Mouse (Mus musculus) heart, adult 2 months (tissue): ENCODE data around the gene Lrrc58. TPM values are rescaled to one million over a fixed set of nuclear protein-coding genes. Genes with fewer than 3 reads are reported as not detected.

ENCODE experiments used
- DNase-seq, 2 experiments: peaks; one replicate each; pipeline ENCODE4 v3.0.0; 2021
- H3K27ac ChIP-seq: fragments of 200-600 bp; 2 replicates; pipeline ENCODE4 v1.8.1; 2022
- H3K27me3 ChIP-seq: fragments of 200-500 bp; 2 replicates; pipeline ENCODE4 v1.6.1; 2012; ENCODE audit warnings: mild to moderate bottlenecking, low read length, inconsistent platforms, mixed read lengths; ENCODE audit not compliant: control insufficient read depth, insufficient read depth
- H3K36me3 ChIP-seq: fragments of 200-500 bp; 2 replicates; pipeline ENCODE4 v1.6.1; 2012; ENCODE audit warnings: low read length, inconsistent platforms; ENCODE audit not compliant: control insufficient read depth, insufficient read depth
- H3K4me1 ChIP-seq: fragments of 200-500 bp; 2 replicates; pipeline ENCODE4 v1.6.1; 2011; ENCODE audit warnings: low read length; ENCODE audit not compliant: control insufficient read depth, insufficient read depth
- H3K4me3 ChIP-seq: fragments of 200-600 bp; 2 replicates; pipeline ENCODE4 v1.8.1; 2022
- H3K79me2 ChIP-seq: fragments of 200-500 bp; replicated peaks from 2 replicates; pipeline ENCODE4 v1.6.1; 2012; ENCODE audit warnings: mild to moderate bottlenecking, inconsistent platforms, low read length, moderate library complexity, mixed read lengths; ENCODE audit not compliant: control insufficient read depth, insufficient read depth
- H3K9ac ChIP-seq: fragments of 200-500 bp; 2 replicates; pipeline ENCODE4 v1.6.1; 2012; ENCODE audit warnings: low read depth, mild to moderate bottlenecking, control low read depth, inconsistent platforms, low read length, mixed read lengths
- CTCF ChIP-seq: fragments of 200-600 bp; IDR thresholded peaks from 2 replicates; pipeline ENCODE4 v1.8.1; 2022; ENCODE audit warnings: antibody characterized with exemption, mild to moderate bottlenecking, moderate library complexity
- EP300 ChIP-seq: fragments of 200-500 bp; IDR thresholded peaks from 2 replicates; pipeline ENCODE4 v1.6.1; 2011; ENCODE audit warnings: low read depth, low read length, control low read depth; ENCODE audit not compliant: insufficient read depth
- POLR2A ChIP-seq: fragments of 200-500 bp; IDR thresholded peaks from 2 replicates; pipeline ENCODE4 v1.6.1; 2011; ENCODE audit warnings: mild to moderate bottlenecking, low read depth, low read length, control low read depth; ENCODE audit not compliant: insufficient read depth
- WGBS: fragments of 180-500 bp; shearing (Covaris S2); methylation state at CpG from one replicate; pipeline ENCODE4 v1.1.7; 2018; 5-methylcytosine and 5-hydroxymethylcytosine counted together
- intact Hi-C: fragments of 180-260 bp; cut with DNase I; formaldehyde crosslinking; loops from one replicate; pipeline ENCODE4 v1.15.1; 2025
- polyA plus RNA-seq: library from polyadenylated mRNA; depleted of rRNA; stranded (reverse); fragments of >200 nt; gene quantifications from 2 replicates; pipeline ENCODE4 v1.2.3, GENCODE M21; 2012
- total RNA-seq, 2 experiments: library from RNA; stranded (reverse); gene quantifications; 2 replicates each; pipeline ENCODE4 v1.2.3; 2021

The Lrrc58 gene
- total and polyA plus RNA-seq, 3 experiments = 11.8 to 83.5 (median 64.4) TPM

DNA sequence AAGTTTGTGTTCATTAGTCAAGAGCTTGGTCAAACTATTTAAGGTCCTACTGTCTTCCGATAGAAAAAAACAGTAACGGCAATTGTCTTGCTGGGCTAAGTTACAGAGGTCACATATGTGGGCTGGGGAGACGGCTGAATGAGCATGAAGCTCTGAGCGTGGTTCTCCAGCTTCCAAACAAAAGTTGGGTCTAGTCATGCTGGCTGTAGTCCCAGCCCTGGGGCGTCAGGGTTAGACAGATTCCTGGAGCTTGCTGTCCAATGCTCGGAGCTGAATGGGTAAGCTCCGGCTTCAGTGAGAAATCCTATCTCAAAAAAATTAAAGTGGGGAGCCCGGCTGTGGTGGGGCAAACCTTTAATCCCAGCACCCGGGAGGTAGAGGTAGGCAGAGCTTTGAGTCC is 14.9 kb upstream of the Lrrc58 start:
- Histone ChIP-seq H3K4me3 (no peak overlapping the region), H3K36me3 (peaks cover 5% of the 10 kb centered on the region), H3K27ac (no peak overlapping the region), H3K4me1 (peaks cover 12% of the 10 kb centered on the region), H3K9ac (no peak overlapping the region), H3K79me2 (no peaks in the 10 kb centered on the region), H3K27me3 (no peaks in the 10 kb centered on the region)
- 30% methylated on average over 9 of the region's 9 CpGs for WGBS
- intact Hi-C loops = loop anchor here (2.0 to 5.0 kb wide), 2 partner anchors 14 to 36 kb away; no protein-coding TSS in a partner anchor
- TF ChIP-seq EP300 = no peak
- TF ChIP-seq POLR2A = no peak
- no peak for TF ChIP-seq CTCF
- DNase-seq = no peak

DNA sequence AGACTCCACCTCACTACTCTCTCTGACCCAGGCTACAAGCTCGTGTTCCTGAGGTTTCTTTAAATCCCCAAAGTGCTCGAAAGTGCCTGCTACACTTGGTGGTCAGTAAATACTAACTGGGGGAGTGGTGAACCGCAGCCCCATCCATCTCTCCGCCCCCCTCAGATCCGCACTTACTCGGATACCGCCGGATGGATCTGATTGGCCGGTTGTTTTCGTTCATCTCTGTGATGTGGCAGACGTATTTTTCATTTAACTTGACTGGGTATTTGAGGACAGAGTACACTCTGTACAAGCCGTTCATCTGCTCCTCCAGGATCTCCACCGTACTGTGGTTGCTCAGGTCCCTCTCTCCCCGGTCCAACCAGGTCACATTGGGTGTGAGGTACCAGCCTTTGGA is 14.1 kb upstream of the Lrrc58 start:
- TF ChIP-seq CTCF = no peak
- no peak for TF ChIP-seq EP300
- TF ChIP-seq POLR2A = no peak
- peaks cover 5% of the 10 kb centered on the region for H3K36me3 ChIP-seq

DNA sequence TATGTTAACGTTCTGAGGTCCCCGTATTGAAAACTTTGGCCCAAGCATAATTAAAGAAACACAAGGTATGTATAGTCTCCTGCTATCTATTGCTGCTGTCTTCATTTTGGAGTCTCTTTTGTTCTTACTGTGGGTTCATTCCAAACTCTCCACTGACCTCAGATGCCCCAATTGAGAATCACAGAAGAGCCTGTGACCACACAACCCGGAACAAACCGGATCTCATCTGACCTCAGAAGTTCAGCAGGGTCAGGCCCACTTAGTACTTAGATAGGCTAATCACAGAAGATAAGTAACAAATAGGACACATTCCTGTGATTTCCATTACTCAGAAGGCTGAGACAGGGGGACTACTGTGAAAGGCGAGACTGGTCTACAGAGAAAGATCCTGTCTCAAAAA is 13.6 kb upstream of the Lrrc58 start:
- Histone ChIP-seq H3K9ac (no peak overlapping the region), H3K27me3 (no peaks in the 10 kb centered on the region), H3K4me1 (peaks cover 12% of the 10 kb centered on the region), H3K27ac (no peak overlapping the region), H3K36me3 (peaks cover 5% of the 10 kb centered on the region), H3K4me3 (no peak overlapping the region), H3K79me2 (no peaks in the 10 kb centered on the region)
- DNase-seq = no peak
- intact Hi-C loops = loop anchor here (5.0 kb wide), 1 partner anchor 37 kb away; no protein-coding TSS in a partner anchor
- TF ChIP-seq EP300 (no peak), CTCF (no peak), POLR2A (no peak)
- WGBS = 33% methylated on average over 5 of the region's 5 CpGs

More for the DNA sequence above, 14.1 kb upstream of the Lrrc58 start:
- Histone ChIP-seq H3K79me2 (no peaks in the 10 kb centered on the region), H3K9ac (no peak overlapping the region), H3K27me3 (no peaks in the 10 kb centered on the region), H3K4me3 (no peak overlapping the region), H3K4me1 (peaks cover 12% of the 10 kb centered on the region), H3K27ac (no peak overlapping the region)
- intact Hi-C loops = loop anchor here (5.0 kb wide), 1 partner anchor 37 kb away; no protein-coding TSS in a partner anchor
- DNase-seq = no peak
- WGBS = 73% methylated on average over 14 of the region's 14 CpGs

DNA sequence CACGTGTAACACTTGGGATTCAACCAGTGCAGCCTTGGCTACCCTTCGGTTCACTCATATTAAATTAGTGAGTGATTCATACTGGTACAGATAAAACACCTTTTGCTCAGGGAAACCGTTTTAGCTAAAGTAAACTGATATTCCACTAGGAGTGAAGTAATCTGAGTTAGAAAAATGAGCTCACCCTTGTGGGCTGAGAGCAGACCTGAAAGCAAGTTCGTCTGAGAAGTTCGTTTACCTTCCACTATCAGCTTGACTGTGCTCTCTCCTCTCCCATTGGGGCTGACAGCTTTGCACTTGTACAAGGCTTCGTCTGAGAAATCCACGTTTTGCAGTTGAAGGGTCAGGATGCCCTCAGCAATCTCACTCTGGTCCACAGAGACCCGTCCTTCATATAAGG is 12.6 kb upstream of the Lrrc58 start:
- WGBS = 84% methylated on average over 8 of the region's 8 CpGs
- H3K9ac ChIP-seq = no peak overlapping the region

DNA sequence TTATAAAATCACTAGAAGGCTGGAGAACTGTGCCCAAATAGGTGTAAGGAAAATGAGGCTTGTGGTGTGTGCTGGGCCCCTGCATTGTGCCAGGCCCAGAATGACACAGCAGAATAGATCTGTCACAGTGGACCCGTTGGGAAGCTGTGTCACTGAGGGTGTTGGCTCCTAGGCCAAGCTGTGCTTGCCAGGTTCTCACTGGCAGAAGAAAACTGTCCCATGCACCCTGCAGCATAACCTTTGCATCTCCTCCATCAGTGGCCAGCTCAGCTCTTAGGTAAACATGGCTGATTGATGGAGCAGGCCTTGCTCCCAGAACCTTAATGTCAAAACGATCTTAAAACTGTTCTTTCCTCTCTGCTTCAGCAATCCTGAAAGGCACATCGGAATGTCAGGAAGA is 11.9 kb upstream of the Lrrc58 start:
- no peaks in the 10 kb centered on the region for H3K79me2 ChIP-seq
- 64% methylated on average over 3 of the region's 3 CpGs for WGBS
- H3K9ac ChIP-seq = no peak overlapping the region
- no peaks in the 10 kb centered on the region for H3K27me3 ChIP-seq
- no peak overlapping the region for H3K27ac ChIP-seq
- H3K4me1 ChIP-seq = peaks cover 11% of the 10 kb centered on the region
- no peak overlapping the region for H3K4me3 ChIP-seq
- DNase-seq = no peak
- intact Hi-C loops = no loop called here
- no peak for TF ChIP-seq POLR2A
- peaks cover 4% of the 10 kb centered on the region for H3K36me3 ChIP-seq

More for the DNA sequence above, 12.6 kb upstream of the Lrrc58 start:
- H3K27me3 ChIP-seq = no peaks in the 10 kb centered on the region
- intact Hi-C loops = no loop called here
- no peaks in the 10 kb centered on the region for H3K79me2 ChIP-seq
- H3K36me3 ChIP-seq = peaks cover 4% of the 10 kb centered on the region
- peaks cover 11% of the 10 kb centered on the region for H3K4me1 ChIP-seq
- DNase-seq = no peak
- H3K4me3 ChIP-seq = no peak overlapping the region
- no peak overlapping the region for H3K27ac ChIP-seq
- TF ChIP-seq CTCF = no peak
- TF ChIP-seq POLR2A = no peak
- no peak for TF ChIP-seq EP300

DNA sequence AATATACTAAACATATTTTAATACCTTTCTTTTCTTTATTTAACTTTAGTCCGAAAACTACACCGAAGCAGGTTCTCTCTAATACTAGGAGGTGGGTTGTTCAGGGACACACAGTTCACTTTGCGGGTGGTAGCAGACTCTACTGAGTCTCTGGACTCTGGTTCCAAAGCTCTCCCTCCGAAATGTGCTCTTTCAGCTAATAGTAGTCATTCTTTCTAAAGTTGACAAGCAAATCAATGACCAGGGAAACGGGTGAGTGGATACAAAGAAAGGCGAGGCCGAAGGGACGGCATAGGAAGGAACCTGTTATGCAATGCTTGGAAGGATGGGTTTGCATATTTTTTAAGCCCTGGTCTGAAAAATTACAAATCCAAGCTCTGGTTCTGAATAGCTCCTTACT is 10.7 kb upstream of the Lrrc58 start:
- intact Hi-C loops = no loop called here
- no peak overlapping the region for H3K4me3 ChIP-seq
- H3K79me2 ChIP-seq = no peaks in the 10 kb centered on the region
- H3K4me1 ChIP-seq = peaks cover 8% of the 10 kb centered on the region
- TF ChIP-seq EP300 = no peak
- no peak for TF ChIP-seq CTCF
- TF ChIP-seq POLR2A = no peak
- no peaks in the 10 kb centered on the region for H3K36me3 ChIP-seq
- 94% methylated on average over 8 of the region's 8 CpGs for WGBS
- no peaks in the 10 kb centered on the region for H3K27me3 ChIP-seq
- H3K9ac ChIP-seq = no peak overlapping the region
- H3K27ac ChIP-seq = no peak overlapping the region
- no peak for DNase-seq
